Comparison of ENCODE assay signal across 11 mouse cellular contexts in the genomic region with DNA sequence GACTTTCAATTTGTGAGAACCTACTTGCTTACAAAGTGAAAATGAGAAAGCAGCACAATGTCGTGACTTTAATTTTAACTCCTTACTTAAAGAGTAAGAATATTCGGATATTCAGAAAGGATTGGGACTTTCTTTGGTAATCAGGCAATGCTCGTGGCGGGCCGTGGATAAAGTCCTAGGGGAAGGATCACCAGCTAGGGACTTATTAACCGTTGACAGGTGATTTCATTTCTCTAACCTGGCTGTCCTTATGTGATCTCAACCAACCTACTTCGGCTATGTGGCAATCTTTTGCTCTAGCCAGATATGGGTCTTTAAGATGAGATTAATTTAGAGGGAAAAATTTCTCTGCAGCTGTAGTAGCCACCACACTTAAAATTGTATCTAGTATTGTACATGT. TPM values are rescaled to one million over a fixed set of nuclear protein-coding genes. Genes with fewer than 3 reads are reported as not detected.
A peak's percentile ranks its signal among the peaks of the same experiment; 100 is the strongest.
DNase-seq lines count a peak whose midpoint lies in the region; ATAC-seq and TF ChIP-seq lines count a peak whose summit lies in the region.
"Had no signal": no experiment of that assay in that cellular context is flagged by ENCODE, and none has a peak within 500 bp of the region (broad histone marks: within the 10 kb centered on the region; RNA-seq: fewer than 3 reads in every experiment).

No protein-coding gene starts in this region.

- no peak overlapping the region; the same call in 1 of the 2 replicates for H3K9ac ChIP-seq in lung, embryonic 14.5 days
- no peak overlapping the region for H3K9ac ChIP-seq in forebrain, embryonic 16.5 days (replicated peaks; ENCODE audit: low read depth, low read length)
- H3K9ac ChIP-seq in neural tube, embryonic 15.5 days (replicated peaks) = no peak overlapping the region

- H3K9me3 ChIP-seq in lung, embryonic 14.5 days (ENCODE audit: low read depth, low read length) = no peaks in the 10 kb centered on the region
- H3K9me3 ChIP-seq in forebrain, embryonic 16.5 days (ENCODE audit: control insufficient read depth, low read length) = no peaks in the 10 kb centered on the region
- no peaks in the 10 kb centered on the region for H3K9me3 ChIP-seq in neural tube, embryonic 15.5 days (replicated peaks)

- DNase-seq in lung, embryonic 14.5 days = no peak
- no peak for DNase-seq in lung, postnatal 10 days
- peak; percentile 41 to 62 for DNase-seq in kidney, postnatal 25 days
- no peak for DNase-seq in right cerebral cortex, adult 2 months (ENCODE audit: low spot score in 2 of 2)
- DNase-seq in embryo, embryonic 10 days (ENCODE audit: low spot score) = no peak
- no peak for DNase-seq in spleen, adult 12 weeks (ENCODE audit: low spot score)
- DNase-seq: cerebellum, postnatal 14 days; layer of hippocampus, adult 9-11 months; thymus, adult 2 months had no signal

- WGBS in lung, embryonic 14.5 days = 75% methylated on average over 7 of the region's 7 CpGs
- WGBS in forebrain, embryonic 16.5 days = 85% methylated on average over 7 of the region's 7 CpGs
- 87% methylated on average over 7 of the region's 7 CpGs for WGBS in neural tube, embryonic 15.5 days

- H3K36me3 ChIP-seq in lung, embryonic 14.5 days (ENCODE audit: insufficient read depth) = peaks cover 61% of the 10 kb centered on the region
- H3K36me3 ChIP-seq in forebrain, embryonic 16.5 days (ENCODE audit: control insufficient read depth, insufficient read depth) = peaks cover 30% of the 10 kb centered on the region
- peaks cover 38% of the 10 kb centered on the region for H3K36me3 ChIP-seq in neural tube, embryonic 15.5 days

- H3K4me3 ChIP-seq in lung, embryonic 14.5 days (ENCODE audit: low read depth, low read length) = peak overlapping the region; percentile 91; the same call in 1 of the 2 replicates
- peak overlapping the region; percentile 7; the same call in 1 of the 2 replicates for H3K4me3 ChIP-seq in forebrain, embryonic 16.5 days (replicated peaks; ENCODE audit: low read length)
- no peak overlapping the region for H3K4me3 ChIP-seq in neural tube, embryonic 15.5 days (replicated peaks)

- no peak overlapping the region for H3K27ac ChIP-seq in lung, embryonic 14.5 days (ENCODE audit: low read depth)
- H3K27ac ChIP-seq in forebrain, embryonic 16.5 days (ENCODE audit: low read length) = no peak overlapping the region
- no peak overlapping the region for H3K27ac ChIP-seq in neural tube, embryonic 15.5 days (replicated peaks)

- H3K4me1 ChIP-seq in lung, embryonic 14.5 days (ENCODE audit: insufficient read depth) = peaks cover 17% of the 10 kb centered on the region
- H3K4me1 ChIP-seq in forebrain, embryonic 16.5 days (replicated peaks; ENCODE audit: control insufficient read depth, insufficient read depth, low read length) = peaks cover 33% of the 10 kb centered on the region
- H3K4me1 ChIP-seq in neural tube, embryonic 15.5 days = peaks cover 54% of the 10 kb centered on the region

- no peak for TF ChIP-seq CTCF in lung, embryonic 14.5 days (IDR thresholded peaks at IDR 0.05; ENCODE audit: low read depth)

- no peak for ATAC-seq in lung, embryonic 14.5 days (ENCODE audit: insufficient read depth)
- no peak for ATAC-seq in forebrain, embryonic 16.5 days
- no peak for ATAC-seq in neural tube, embryonic 15.5 days (ENCODE audit: low FRiP score)

- H3K27me3 ChIP-seq in lung, embryonic 14.5 days (ENCODE audit: insufficient read depth, low read length) = no peaks in the 10 kb centered on the region
- H3K27me3 ChIP-seq in forebrain, embryonic 16.5 days (replicated peaks; ENCODE audit: control insufficient read depth, insufficient read depth, low read length) = no peaks in the 10 kb centered on the region
- H3K27me3 ChIP-seq in neural tube, embryonic 15.5 days (replicated peaks) = no peaks in the 10 kb centered on the region

- H3K4me2 ChIP-seq in lung, embryonic 14.5 days = peak overlapping the region; percentile 82
- peak overlapping the region; percentile 85 for H3K4me2 ChIP-seq in forebrain, embryonic 16.5 days (ENCODE audit: low read length)
- H3K4me2 ChIP-seq in neural tube, embryonic 15.5 days = peak overlapping the region; percentile 73

RNA-seq across cellular contexts. Expression of a gene that starts 3.2 kb away (rescaled TPM):
- 386 and 393 TPM in 2 replicates for polyA plus RNA-seq in lung, embryonic 14.5 days (2014; fragmentation: Nextera tagmentation; extraction: Ambion mirVana)
- polyA plus RNA-seq in forebrain, embryonic 16.5 days (2015; fragmentation: Nextera tagmentation; extraction: Ambion mirVana) = 686 and 721 TPM in 2 replicates
- 652 and 681 TPM in 2 replicates for polyA plus RNA-seq in neural tube, embryonic 15.5 days (2015; fragmentation: Nextera tagmentation; extraction: Ambion mirVana)

RNA-seq across cellular contexts. Expression of a gene that starts 22.1 kb away (rescaled TPM):
- 28.3 and 29.1 TPM in 2 replicates for polyA plus RNA-seq in lung, embryonic 14.5 days (2014; fragmentation: Nextera tagmentation; extraction: Ambion mirVana)
- polyA plus RNA-seq in forebrain, embryonic 16.5 days (2015; fragmentation: Nextera tagmentation; extraction: Ambion mirVana) = 56.9 and 64.9 TPM in 2 replicates
- 41.0 and 41.2 TPM in 2 replicates for polyA plus RNA-seq in neural tube, embryonic 15.5 days (2015; fragmentation: Nextera tagmentation; extraction: Ambion mirVana)

RNA-seq across cellular contexts. Expression of a gene that starts 32.6 kb away (rescaled TPM):
- polyA plus RNA-seq in lung, embryonic 14.5 days (2014; fragmentation: Nextera tagmentation; extraction: Ambion mirVana) = 159 and 165 TPM in 2 replicates
- 155 and 165 TPM in 2 replicates for polyA plus RNA-seq in forebrain, embryonic 16.5 days (2015; fragmentation: Nextera tagmentation; extraction: Ambion mirVana)
- polyA plus RNA-seq in neural tube, embryonic 15.5 days (2015; fragmentation: Nextera tagmentation; extraction: Ambion mirVana) = 107 and 126 TPM in 2 replicates

Comparison
In these comparisons a context has a peak if more than half of its experiments do, and no peak if none do; other contexts are left out.
1. DNase-seq: peak in kidney, postnatal 25 days (2 of 2); none in lung, embryonic 14.5 days (single experiment), lung, postnatal 10 days (single experiment), right cerebral cortex, adult 2 months (0 of 2), embryo, embryonic 10 days (single experiment) and spleen, adult 12 weeks (single experiment).
2. Peak in every context shown above with its lines, with median percentiles within 50 percentile points of each other: H3K4me2 ChIP-seq.